Mouse (Mus musculus) hindbrain, embryonic 16.5 days (tissue): ENCODE data around the gene Rtl6. TPM values are rescaled to one million over a fixed set of nuclear protein-coding genes. Genes with fewer than 3 reads are reported as not detected.

Experiments
- ATAC-seq: fragments of 200-750 bp; cut with Nextera tagmentation; 2 replicates; pipeline ENCODE4 v1.8.0; 2017; ENCODE audit warnings: moderate TSS enrichment, moderate library complexity
- H3K27ac ChIP-seq: fragments of 300-500 bp; sonication (generic); 2 replicates; pipeline ENCODE4 v1.5.1; 2014; ENCODE audit warnings: low read depth, mild to moderate bottlenecking, control low read depth, low read length, moderate library complexity
- H3K27me3 ChIP-seq: fragments of 300-500 bp; sonication (generic); replicated peaks from 2 replicates; pipeline ENCODE4 v1.6.1; 2014; ENCODE audit warnings: low read length; ENCODE audit not compliant: control insufficient read depth, insufficient read depth
- H3K36me3 ChIP-seq: fragments of 300-500 bp; sonication (generic); 2 replicates; pipeline ENCODE4 v1.6.1; 2014; ENCODE audit warnings: mild to moderate bottlenecking, low read length, moderate library complexity, mixed read lengths; ENCODE audit not compliant: control insufficient read depth, insufficient read depth
- H3K4me1 ChIP-seq: fragments of 300-500 bp; sonication (generic); 2 replicates; pipeline ENCODE4 v1.6.1; 2014; ENCODE audit warnings: low read depth, low read length; ENCODE audit not compliant: control insufficient read depth, insufficient read depth
- H3K4me2 ChIP-seq: fragments of 300-500 bp; sonication (generic); 2 replicates; pipeline ENCODE4 v1.6.1; 2014; ENCODE audit warnings: mild to moderate bottlenecking, low read length, control low read depth, moderate library complexity
- H3K4me3 ChIP-seq: fragments of 300-500 bp; sonication (generic); 2 replicates; pipeline ENCODE4 v1.5.1; 2014; ENCODE audit warnings: mild to moderate bottlenecking, low read length, control low read depth, moderate library complexity
- H3K9ac ChIP-seq: fragments of 300-500 bp; sonication (generic); 2 replicates; pipeline ENCODE4 v1.6.1; 2014; ENCODE audit warnings: low read depth, mild to moderate bottlenecking, control low read depth, low read length, moderate library complexity
- H3K9me3 ChIP-seq: fragments of 300-500 bp; sonication (generic); 2 replicates; pipeline ENCODE4 v1.6.1; 2014; ENCODE audit warnings: mild to moderate bottlenecking, low read length, moderate library complexity; ENCODE audit not compliant: control insufficient read depth
- WGBS: fragments of 180-500 bp; shearing (Covaris S2); extraction: QIAGEN DNeasy Blood & Tissue Kit; methylation state at CpG from one replicate; pipeline ENCODE4 v1.1.7; 2014; 5-methylcytosine and 5-hydroxymethylcytosine counted together
- polyA plus RNA-seq: library from polyadenylated mRNA; unstranded; fragments of >200 nt; fragmentation: Nextera tagmentation; extraction: Ambion mirVana; gene quantifications from 2 replicates; pipeline ENCODE4 v1.2.1, GENCODE M21; 2015

Rtl6 gene
- 54.8 and 66.4 TPM in 2 replicates for polyA plus RNA-seq

- peaks cover 32% of the 10 kb centered on the region for H3K4me1 ChIP-seq
- WGBS, result 7% methylated on average over 53 of the region's 59 CpGs
- H3K9me3 ChIP-seq, result no peaks in the 10 kb centered on the region
- H3K4me2 ChIP-seq, result peak within 1 kb of the TSS; percentile 77
- peak within 1 kb of the TSS; percentile 94 for H3K9ac ChIP-seq
- peak; percentile 98 for ATAC-seq
- H3K27me3 ChIP-seq, result no peaks in the 10 kb centered on the region; the same call in 1 of the 2 replicates
- H3K36me3 ChIP-seq, result peaks cover 19% of the 10 kb centered on the region
- peak within 1 kb of the TSS; percentile 76 for H3K4me3 ChIP-seq
- H3K27ac ChIP-seq, result peak within 1 kb of the TSS; percentile 94
These were observed at the start of gene Rtl6 for GRCm38 (mm10) chr15:84557189-84557921. Gene Rtl6, minus strand, starts transcription at chr15:84557823.

DNA sequence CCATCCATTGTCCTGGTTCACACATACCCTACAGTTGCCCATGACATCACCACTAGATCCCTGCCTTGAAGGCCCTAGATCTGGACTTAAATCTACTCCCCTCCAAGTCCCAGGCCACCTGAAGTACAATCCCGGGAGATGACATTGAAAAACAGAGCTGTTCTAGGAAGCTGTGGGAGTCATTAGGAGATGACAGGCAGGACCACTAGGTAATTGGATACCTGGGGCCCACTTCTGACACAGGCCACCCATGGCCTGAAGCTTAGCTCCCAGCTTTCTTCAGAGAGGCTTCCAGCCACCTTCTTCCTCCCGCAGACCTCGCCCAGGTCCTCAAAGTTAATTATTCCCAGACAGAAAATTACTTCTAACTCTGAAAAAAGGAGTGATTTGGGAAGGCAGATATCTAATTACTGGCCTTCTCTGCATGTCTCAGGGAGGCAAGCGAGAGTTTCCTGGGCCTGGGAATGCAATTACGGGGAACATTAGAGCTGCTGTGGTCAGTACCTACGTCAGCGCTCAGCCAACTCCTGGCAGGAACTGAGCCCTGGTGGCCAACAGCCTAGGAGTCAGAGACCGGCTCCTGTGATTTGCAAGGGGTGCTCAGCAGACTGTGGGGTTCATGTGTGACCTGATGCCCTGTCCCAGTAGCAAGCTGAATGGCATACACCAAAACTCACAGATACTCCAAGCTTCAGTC, 45.8 kb upstream of the Rtl6 start:
- Histone ChIP-seq H3K4me2 (no peak overlapping the region), H3K9me3 (no peaks in the 10 kb centered on the region), H3K27me3 (no peaks in the 10 kb centered on the region), H3K4me1 (peaks cover 5% of the 10 kb centered on the region), H3K27ac (no peak overlapping the region), H3K36me3 (no peaks in the 10 kb centered on the region), H3K9ac (no peak overlapping the region), H3K4me3 (no peak overlapping the region)
- ATAC-seq, result no peak
- WGBS, result 75% methylated on average over 8 of the region's 8 CpGs

DNA sequence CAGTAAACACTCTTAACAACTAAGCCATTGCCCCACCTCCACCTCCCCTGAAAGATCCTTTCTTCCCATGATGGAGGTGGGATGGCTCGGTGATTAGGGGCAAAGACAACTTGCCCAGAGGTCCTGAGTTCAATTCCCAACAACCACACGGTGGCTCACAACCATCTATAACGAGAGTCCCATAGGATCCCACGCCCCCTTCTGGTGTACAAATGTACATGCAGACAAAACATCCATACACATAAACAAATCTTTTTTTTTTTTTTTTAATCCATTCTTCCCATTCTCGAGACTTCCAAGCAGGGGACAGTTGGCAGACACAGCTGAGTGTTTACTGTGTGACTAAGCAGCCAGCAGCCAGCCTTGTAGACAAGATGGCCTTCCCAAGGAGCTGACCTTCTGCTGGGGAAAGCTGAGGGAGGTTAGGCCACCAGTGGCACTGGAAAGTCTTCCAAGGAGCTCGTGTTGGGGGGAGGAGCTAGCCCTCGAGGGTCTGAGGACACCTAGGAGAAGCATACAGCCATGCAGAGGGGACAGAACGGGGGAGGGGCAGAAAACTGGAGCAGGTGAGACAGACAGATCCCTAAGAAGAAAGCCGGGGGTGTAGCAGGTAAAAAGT, 43.5 kb upstream of the Rtl6 start:
- peaks cover 5% of the 10 kb centered on the region for H3K4me1 ChIP-seq
- no peak overlapping the region for H3K27ac ChIP-seq
- ATAC-seq, result no peak
- H3K9ac ChIP-seq, result no peak overlapping the region
- no peak overlapping the region for H3K4me2 ChIP-seq
- H3K27me3 ChIP-seq, result no peaks in the 10 kb centered on the region
- no peak overlapping the region for H3K4me3 ChIP-seq
- no peaks in the 10 kb centered on the region for H3K9me3 ChIP-seq
- no peaks in the 10 kb centered on the region for H3K36me3 ChIP-seq
- 78% methylated on average over 9 of the region's 9 CpGs for WGBS

DNA sequence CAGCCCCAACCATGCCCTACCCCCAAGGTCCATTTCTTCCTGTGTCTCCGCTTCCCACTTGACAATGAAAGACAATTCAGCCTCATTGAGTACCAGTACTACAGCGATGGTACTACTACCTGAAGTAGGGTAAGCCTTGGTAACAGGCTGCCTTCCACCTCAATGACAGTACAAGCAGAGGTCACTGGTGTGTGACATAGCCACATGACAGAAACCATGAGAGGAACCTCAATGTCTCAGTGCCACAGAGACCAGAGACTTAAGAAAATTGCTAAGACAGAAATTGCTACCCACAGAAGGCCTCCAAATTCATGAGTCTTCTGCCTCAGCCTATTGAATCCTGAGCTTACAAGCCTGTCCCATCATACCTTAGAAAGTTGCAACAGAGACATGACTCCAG, 41.3 kb upstream of the Rtl6 start:
- H3K4me3 ChIP-seq, result no peak overlapping the region
- H3K27me3 ChIP-seq, result no peaks in the 10 kb centered on the region
- H3K4me1 ChIP-seq, result peaks cover 7% of the 10 kb centered on the region
- no peak for ATAC-seq
- no peak overlapping the region for H3K9ac ChIP-seq
- H3K4me2 ChIP-seq, result no peak overlapping the region
- no peaks in the 10 kb centered on the region for H3K9me3 ChIP-seq
- 96% methylated on average over 2 of the region's 2 CpGs for WGBS
- no peak overlapping the region for H3K27ac ChIP-seq
- no peaks in the 10 kb centered on the region for H3K36me3 ChIP-seq

- Histone ChIP-seq H3K4me3 (no peak overlapping the region), H3K27ac (no peak overlapping the region), H3K9ac (no peak overlapping the region), H3K4me1 (peaks cover 16% of the 10 kb centered on the region), H3K4me2 (no peak overlapping the region), H3K36me3 (no peaks in the 10 kb centered on the region), H3K27me3 (no peaks in the 10 kb centered on the region), H3K9me3 (no peaks in the 10 kb centered on the region)
- 86% methylated on average over 1 of the region's 1 CpGs for WGBS
- no peak for ATAC-seq
These were observed 40.2 kb upstream of the Rtl6 start for GRCm38 (mm10) chr15:84597816-84598215.

DNA sequence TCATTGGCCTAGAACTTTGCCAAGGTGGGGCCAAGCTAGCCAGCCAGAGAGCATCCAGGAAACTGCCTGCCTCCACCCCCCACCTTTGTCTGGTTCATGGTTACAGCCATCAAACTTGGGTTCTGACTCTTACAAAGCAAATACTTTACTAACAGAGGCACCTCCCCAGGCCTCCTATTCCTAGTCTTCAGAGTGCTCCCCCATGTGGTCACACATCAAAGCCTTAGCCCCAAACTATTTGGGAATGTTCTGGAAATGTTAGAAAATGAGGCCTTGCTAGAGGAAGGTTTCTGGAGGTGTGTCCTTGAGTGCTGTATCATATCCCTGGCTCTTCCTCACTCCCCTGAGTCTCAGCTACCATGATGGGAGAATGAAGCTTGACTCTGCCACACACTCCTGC, 39.4 kb upstream of the Rtl6 start:
- no peak for ATAC-seq
- Histone ChIP-seq H3K4me2 (no peak overlapping the region), H3K9ac (no peak overlapping the region), H3K4me1 (peaks cover 21% of the 10 kb centered on the region), H3K4me3 (no peak overlapping the region), H3K36me3 (no peaks in the 10 kb centered on the region), H3K27ac (no peak overlapping the region), H3K27me3 (no peaks in the 10 kb centered on the region), H3K9me3 (no peaks in the 10 kb centered on the region)

GRCm38 (mm10) chr15:84595241-84595945, 37.8 kb upstream of the Rtl6 start:
- H3K9me3 ChIP-seq, result no peaks in the 10 kb centered on the region
- peaks cover 24% of the 10 kb centered on the region for H3K4me1 ChIP-seq
- no peaks in the 10 kb centered on the region for H3K36me3 ChIP-seq
- H3K27ac ChIP-seq, result no peak overlapping the region
- H3K27me3 ChIP-seq, result no peaks in the 10 kb centered on the region; the same call in 1 of the 2 replicates
- no peak for ATAC-seq
- H3K4me3 ChIP-seq, result no peak overlapping the region
- H3K4me2 ChIP-seq, result no peak overlapping the region
- H3K9ac ChIP-seq, result peak overlapping the region; percentile 13; the same call in 1 of the 2 replicates
- WGBS, result 69% methylated on average over 9 of the region's 9 CpGs

GRCm38 (mm10) chr15:84593514-84593913, 35.9 kb upstream of the Rtl6 start:
- Histone ChIP-seq H3K27ac (no peak overlapping the region), H3K4me3 (no peak overlapping the region), H3K9me3 (no peaks in the 10 kb centered on the region), H3K27me3 (no peaks in the 10 kb centered on the region; the same call in 1 of the 2 replicates), H3K9ac (no peak overlapping the region), H3K4me1 (peaks cover 21% of the 10 kb centered on the region), H3K4me2 (no peak overlapping the region), H3K36me3 (no peaks in the 10 kb centered on the region)
- WGBS, result 7% methylated on average over 9 of the region's 9 CpGs
- 0 out of 2 replicates have a peak, but pooled peaks have one; percentile 20 for ATAC-seq
